Mouse (Mus musculus) limb, embryonic 12.5 days (tissue): ENCODE results near the gene Nlgn1. TPM values are rescaled to one million over a fixed set of nuclear protein-coding genes. Genes with fewer than 3 reads are reported as not detected.

ENCODE experiments used
- ATAC-seq: fragments of 200-750 bp; cut with Nextera tagmentation; 2 replicates; pipeline ENCODE4 v1.8.0; 2017; ENCODE audit warnings: low read depth, moderate TSS enrichment; ENCODE audit not compliant: insufficient number of reproducible peaks, insufficient read depth, low FRiP score, low TSS enrichment
- H3K27ac ChIP-seq: fragments of 300-500 bp; sonication (generic); 2 replicates; pipeline ENCODE4 v1.5.1; 2016; ENCODE audit warnings: mild to moderate bottlenecking, moderate library complexity
- H3K27me3 ChIP-seq: fragments of 300-500 bp; sonication (generic); 2 replicates; pipeline ENCODE4 v1.6.1; 2016; ENCODE audit warnings: mild to moderate bottlenecking, moderate library complexity
- H3K36me3 ChIP-seq: fragments of 300-500 bp; sonication (generic); 2 replicates; pipeline ENCODE4 v1.6.1; 2016; ENCODE audit warnings: mild to moderate bottlenecking, moderate library complexity
- H3K4me1 ChIP-seq: fragments of 300-500 bp; sonication (generic); replicated peaks from 2 replicates; pipeline ENCODE4 v1.6.1; 2016
- H3K4me2 ChIP-seq: fragments of 300-500 bp; sonication (generic); 2 replicates; pipeline ENCODE4 v1.6.1; 2016; ENCODE audit warnings: mild to moderate bottlenecking, moderate library complexity
- H3K4me3 ChIP-seq: fragments of 300-500 bp; sonication (generic); replicated peaks from 2 replicates; pipeline ENCODE4 v1.5.1; 2016; ENCODE audit warnings: mild to moderate bottlenecking
- H3K9ac ChIP-seq: fragments of 300-500 bp; sonication (generic); replicated peaks from 2 replicates; pipeline ENCODE4 v1.6.1; 2016; ENCODE audit warnings: mild to moderate bottlenecking, moderate library complexity
- H3K9me3 ChIP-seq: fragments of 300-500 bp; sonication (generic); 2 replicates; pipeline ENCODE4 v1.6.1; 2016; ENCODE audit warnings: mild to moderate bottlenecking, moderate library complexity
- WGBS: fragments of 180-500 bp; shearing (Covaris S2); methylation state at CpG from one replicate; pipeline ENCODE4 v1.1.7; 2016; 5-methylcytosine and 5-hydroxymethylcytosine counted together
- polyA plus RNA-seq: library from polyadenylated mRNA; unstranded; fragments of >200 nt; fragmentation: Nextera tagmentation; extraction: Ambion mirVana; gene quantifications from 2 replicates; pipeline ENCODE4 v1.2.1, GENCODE M21; 2016

Nlgn1 gene
- polyA plus RNA-seq, 1 experiment from 2014 or later: 0.53 TPM

DNA sequence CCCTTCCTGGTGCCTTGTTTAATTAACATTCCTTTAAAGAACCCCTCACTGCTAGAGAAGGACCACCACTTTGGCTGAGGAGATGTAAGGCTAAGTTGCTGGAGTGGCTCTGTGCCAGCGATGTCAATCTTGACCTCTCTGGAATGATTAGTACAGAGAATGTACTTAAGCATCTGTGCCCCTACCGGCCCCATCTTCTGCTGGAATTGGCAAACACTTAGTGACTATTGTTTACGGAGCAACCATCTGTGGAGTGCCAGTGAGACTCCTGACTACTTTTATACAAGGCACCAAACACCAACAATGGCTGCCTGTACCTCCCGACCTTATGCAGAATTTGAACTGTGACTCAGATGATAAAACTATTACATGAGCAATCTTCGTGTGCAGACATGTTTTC, 186.8 kb downstream of the Nlgn1 start:
- no peak for ATAC-seq

GRCm38 (mm10) chr3:26141590-26141989, 190.7 kb downstream of the Nlgn1 start:
- Histone ChIP-seq H3K9ac (no peak overlapping the region), H3K27me3 (no peaks in the 10 kb centered on the region), H3K4me2 (no peak overlapping the region), H3K27ac (no peak overlapping the region), H3K36me3 (no peaks in the 10 kb centered on the region), H3K4me1 (no peaks in the 10 kb centered on the region), H3K9me3 (no peaks in the 10 kb centered on the region), H3K4me3 (no peak overlapping the region)
- 82% methylated on average over 3 of the region's 3 CpGs for WGBS
- ATAC-seq: no peak

More for the DNA sequence above, 186.8 kb downstream of the Nlgn1 start:
- Histone ChIP-seq H3K4me3 (no peak overlapping the region), H3K9me3 (no peaks in the 10 kb centered on the region), H3K27me3 (no peaks in the 10 kb centered on the region), H3K27ac (no peak overlapping the region), H3K4me1 (no peaks in the 10 kb centered on the region), H3K4me2 (no peak overlapping the region), H3K36me3 (no peaks in the 10 kb centered on the region), H3K9ac (no peak overlapping the region)
- 81% methylated on average over 5 of the region's 5 CpGs for WGBS

- no peaks in the 10 kb centered on the region for H3K9me3 ChIP-seq
- no peak overlapping the region for H3K4me2 ChIP-seq
- H3K9ac ChIP-seq: no peak overlapping the region
- no peak overlapping the region for H3K27ac ChIP-seq
- ATAC-seq: no peak
- 37% methylated on average over 9 of the region's 9 CpGs for WGBS
- H3K27me3 ChIP-seq: no peaks in the 10 kb centered on the region
- H3K36me3 ChIP-seq: no peaks in the 10 kb centered on the region
- H3K4me3 ChIP-seq: no peak overlapping the region
- no peaks in the 10 kb centered on the region for H3K4me1 ChIP-seq
Observed at GRCm38 (mm10) chr3:26134839-26135651, 197.2 kb downstream of the Nlgn1 start.

DNA sequence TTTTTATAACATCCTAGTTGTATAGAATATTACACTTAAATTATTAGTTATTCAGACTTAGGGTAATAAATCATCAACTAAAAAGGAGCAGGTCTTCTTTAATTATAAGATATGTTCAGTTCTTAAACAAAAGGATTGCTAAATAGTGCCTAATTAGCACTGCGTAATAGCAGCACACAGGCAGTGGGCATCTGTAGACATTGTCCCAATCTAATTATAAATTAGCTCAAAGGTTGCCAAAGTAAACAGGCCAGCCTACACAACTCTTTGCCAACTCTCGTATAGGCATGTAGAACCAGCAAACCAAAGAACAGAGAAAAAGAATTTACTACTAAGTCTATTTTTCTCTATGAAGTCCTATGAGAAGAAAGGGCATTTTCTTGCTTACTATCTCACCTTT, 201.3 kb downstream of the Nlgn1 start:
- 77% methylated on average over 2 of the region's 2 CpGs for WGBS
- Histone ChIP-seq H3K27ac (no peak overlapping the region), H3K27me3 (no peaks in the 10 kb centered on the region), H3K9ac (no peak overlapping the region), H3K9me3 (no peaks in the 10 kb centered on the region), H3K4me1 (no peaks in the 10 kb centered on the region), H3K36me3 (no peaks in the 10 kb centered on the region), H3K4me3 (no peak overlapping the region), H3K4me2 (no peak overlapping the region)
- no peak for ATAC-seq

GRCm38 (mm10) chr3:26129455-26129854, 202.8 kb downstream of the Nlgn1 start:
- no peak for ATAC-seq
- Histone ChIP-seq H3K27me3 (no peaks in the 10 kb centered on the region), H3K27ac (no peak overlapping the region), H3K4me2 (no peak overlapping the region), H3K9ac (no peak overlapping the region), H3K4me1 (no peaks in the 10 kb centered on the region), H3K9me3 (no peaks in the 10 kb centered on the region), H3K4me3 (no peak overlapping the region), H3K36me3 (no peaks in the 10 kb centered on the region)
- 74% methylated on average over 6 of the region's 6 CpGs for WGBS

- Histone ChIP-seq H3K9ac (no peak overlapping the region), H3K4me3 (no peak overlapping the region), H3K27ac (no peak overlapping the region), H3K4me2 (no peak overlapping the region), H3K27me3 (no peaks in the 10 kb centered on the region), H3K4me1 (peaks cover 6% of the 10 kb centered on the region; the same call in 1 of the 2 replicates), H3K9me3 (no peaks in the 10 kb centered on the region), H3K36me3 (no peaks in the 10 kb centered on the region)
- ATAC-seq: no peak
- 92% methylated on average over 1 of the region's 1 CpGs for WGBS
Observed at GRCm38 (mm10) chr3:26117071-26117470, 215.2 kb downstream of the Nlgn1 start.

DNA sequence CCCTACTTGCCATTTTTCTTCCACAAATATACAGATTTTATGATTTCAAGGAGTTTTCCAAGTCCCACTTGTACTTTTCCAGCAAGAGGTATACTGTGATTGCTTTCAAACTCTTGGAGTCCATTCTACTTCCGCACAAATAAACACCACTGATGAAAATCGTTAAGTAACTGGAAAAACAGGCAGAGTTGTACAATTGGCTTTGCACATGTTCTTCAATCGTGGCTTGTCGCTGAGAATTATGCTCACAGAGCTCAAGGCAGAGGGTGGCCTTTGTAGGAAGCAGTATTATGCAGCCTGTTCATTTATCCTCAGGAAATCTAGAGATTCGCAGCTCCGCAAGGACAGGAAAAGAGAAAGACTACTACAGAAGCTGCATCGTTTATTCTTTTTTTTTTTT, 225.9 kb downstream of the Nlgn1 start:
- H3K4me2 ChIP-seq: no peak overlapping the region
- H3K36me3 ChIP-seq: no peaks in the 10 kb centered on the region
- no peak for ATAC-seq
- H3K9ac ChIP-seq: no peak overlapping the region
- H3K27ac ChIP-seq: no peak overlapping the region
- H3K27me3 ChIP-seq: no peaks in the 10 kb centered on the region
- no peaks in the 10 kb centered on the region for H3K9me3 ChIP-seq
- H3K4me1 ChIP-seq: no peaks in the 10 kb centered on the region
- WGBS: 84% methylated on average over 7 of the region's 7 CpGs
- no peak overlapping the region for H3K4me3 ChIP-seq

DNA sequence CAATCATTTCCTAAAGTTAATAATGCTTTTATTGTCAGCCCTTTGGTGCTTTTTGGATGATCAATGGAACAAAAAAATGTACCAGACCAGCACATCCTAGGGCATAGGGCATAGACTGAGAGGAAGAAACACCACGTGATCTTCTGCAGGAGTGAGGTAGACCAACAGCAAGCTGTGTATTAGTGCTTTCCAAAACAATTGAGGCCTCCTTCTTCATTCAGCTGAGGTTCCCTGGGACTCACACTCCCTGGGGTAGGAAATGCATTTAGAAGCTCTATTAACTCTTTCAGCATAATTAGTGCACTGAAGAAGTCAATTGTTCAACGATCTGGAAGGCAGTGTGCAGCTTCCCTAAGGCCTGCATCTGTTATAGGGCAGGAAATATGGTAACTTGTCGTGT, 226.7 kb downstream of the Nlgn1 start:
- Histone ChIP-seq H3K9ac (no peak overlapping the region), H3K4me3 (no peak overlapping the region), H3K27me3 (no peaks in the 10 kb centered on the region), H3K4me1 (no peaks in the 10 kb centered on the region), H3K27ac (no peak overlapping the region), H3K9me3 (no peaks in the 10 kb centered on the region), H3K36me3 (no peaks in the 10 kb centered on the region), H3K4me2 (no peak overlapping the region)
- ATAC-seq: no peak
- WGBS: 56% methylated on average over 3 of the region's 3 CpGs

DNA sequence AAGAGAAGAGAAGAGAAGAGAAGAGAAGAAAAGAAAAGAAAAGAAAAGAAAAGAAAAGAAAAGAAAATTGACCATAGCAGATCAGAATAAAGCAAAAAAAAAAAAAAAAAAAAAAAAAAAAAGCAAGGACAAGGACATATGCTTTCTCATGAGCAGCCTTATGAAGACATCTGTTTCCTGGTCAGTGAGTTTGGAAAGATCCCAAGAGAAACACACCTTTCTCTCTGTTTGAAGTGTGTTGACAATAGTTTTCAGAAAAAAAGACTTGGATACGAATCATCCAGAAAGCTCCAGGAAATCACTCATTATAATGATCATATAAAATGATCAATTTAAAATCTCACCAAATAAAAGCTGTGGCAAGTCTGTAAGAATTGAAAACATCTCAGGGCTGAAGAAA, 230.0 kb downstream of the Nlgn1 start:
- no peak overlapping the region for H3K4me2 ChIP-seq
- ATAC-seq: no peak
- no peaks in the 10 kb centered on the region for H3K27me3 ChIP-seq
- no peak overlapping the region for H3K27ac ChIP-seq
- H3K36me3 ChIP-seq: no peaks in the 10 kb centered on the region
- no peaks in the 10 kb centered on the region for H3K9me3 ChIP-seq
- H3K4me3 ChIP-seq: no peak overlapping the region
- no peak overlapping the region for H3K9ac ChIP-seq
- no peaks in the 10 kb centered on the region for H3K4me1 ChIP-seq
- WGBS: 72% methylated on average over 1 of the region's 1 CpGs

DNA sequence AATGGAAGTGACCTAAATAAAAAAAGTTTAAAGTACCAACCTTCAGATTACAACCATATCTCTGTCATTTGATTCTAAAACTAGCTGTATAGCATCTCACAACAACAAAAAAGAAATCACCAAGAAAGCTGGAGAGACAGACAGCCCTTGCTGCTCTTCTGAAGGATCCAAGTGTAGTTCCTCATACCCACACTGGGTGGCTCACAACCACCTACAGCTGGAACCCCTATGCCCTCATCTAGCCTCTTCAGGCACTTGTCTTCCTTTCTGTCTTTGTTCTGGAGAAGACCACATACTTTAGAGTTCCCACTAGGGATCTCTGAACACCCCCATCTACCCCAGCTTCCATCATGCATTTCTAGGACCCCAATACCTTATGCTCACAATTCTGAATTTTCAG, 236.7 kb downstream of the Nlgn1 start:
- Histone ChIP-seq H3K9me3 (no peaks in the 10 kb centered on the region), H3K9ac (no peak overlapping the region), H3K4me3 (no peak overlapping the region), H3K36me3 (no peaks in the 10 kb centered on the region), H3K4me1 (no peaks in the 10 kb centered on the region), H3K4me2 (no peak overlapping the region), H3K27me3 (no peaks in the 10 kb centered on the region), H3K27ac (no peak overlapping the region)
- no peak for ATAC-seq

- Histone ChIP-seq H3K9me3 (no peaks in the 10 kb centered on the region), H3K9ac (no peak overlapping the region), H3K4me3 (no peak overlapping the region), H3K27ac (no peak overlapping the region), H3K4me1 (no peaks in the 10 kb centered on the region), H3K36me3 (no peaks in the 10 kb centered on the region), H3K27me3 (no peaks in the 10 kb centered on the region), H3K4me2 (no peak overlapping the region)
- ATAC-seq: no peak
Observed at GRCm38 (mm10) chr3:26069366-26069765, 262.9 kb downstream of the Nlgn1 start.

DNA sequence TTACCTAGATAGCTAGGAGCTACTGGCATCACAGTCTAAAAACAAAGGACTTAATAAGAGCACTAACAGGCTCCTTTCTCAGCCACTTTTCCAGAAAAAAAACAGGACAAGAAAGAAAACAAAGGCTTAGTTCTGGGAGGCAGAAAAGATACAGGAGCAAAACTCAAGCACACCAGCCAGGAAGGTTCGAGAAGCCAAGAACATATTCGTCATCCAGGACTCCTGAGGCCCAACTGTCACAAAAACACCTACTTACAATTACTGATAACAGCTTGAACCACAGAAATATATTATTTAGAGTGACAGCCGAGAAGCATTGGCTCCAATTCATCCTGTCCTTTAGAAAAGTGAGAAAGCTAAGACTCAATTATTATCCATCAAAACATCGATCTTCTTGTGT, 281.5 kb downstream of the Nlgn1 start:
- no peak overlapping the region for H3K9ac ChIP-seq
- H3K4me1 ChIP-seq: no peaks in the 10 kb centered on the region
- no peak overlapping the region for H3K4me3 ChIP-seq
- H3K4me2 ChIP-seq: no peak overlapping the region
- H3K27me3 ChIP-seq: no peaks in the 10 kb centered on the region
- no peaks in the 10 kb centered on the region for H3K9me3 ChIP-seq
- H3K27ac ChIP-seq: no peak overlapping the region
- no peak for ATAC-seq
- no peaks in the 10 kb centered on the region for H3K36me3 ChIP-seq
- 82% methylated on average over 4 of the region's 4 CpGs for WGBS
